Mouse (Mus musculus) megakaryocyte, embryonic 14.5 days (primary cell): ENCODE measurements around the gene Mboat2.

Source experiments
- FLI1 ChIP-seq: IDR thresholded peaks from 2 replicates; pipeline ENCODE4 v1.6.1; 2012; ENCODE audit warnings: low read length, inconsistent platforms, mixed read lengths
- GATA1 ChIP-seq: IDR thresholded peaks from 3 replicates; pipeline ENCODE4 v1.6.1; 2012; ENCODE audit warnings: mixed read lengths, low read length, inconsistent platforms, borderline replicate concordance

DNA sequence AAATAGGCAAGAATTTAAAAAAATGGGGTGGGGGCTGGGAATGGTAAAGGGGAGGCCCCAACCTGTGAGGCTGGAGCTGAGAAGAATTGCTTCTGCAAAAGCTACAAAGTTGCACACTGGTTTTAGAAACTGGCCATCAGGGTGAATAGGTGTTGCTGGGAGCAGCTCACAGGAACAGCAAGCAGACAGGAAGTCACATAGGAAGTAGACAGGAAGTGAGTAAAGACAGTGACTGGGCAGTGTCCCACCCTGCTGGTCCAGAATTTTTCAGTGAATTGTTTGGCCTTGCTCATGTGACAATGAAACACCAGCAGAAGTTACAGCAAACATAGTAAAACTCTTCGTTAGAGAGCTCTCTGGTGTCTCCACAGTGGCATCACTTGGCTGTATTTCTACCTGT lies 41.0 kb upstream of the Mboat2 start:
- TF ChIP-seq GATA1 (no peak), FLI1 (no peak)
